Mouse (Mus musculus): Measurements from ENCODE around the gene Nsl1. TPM values are rescaled to one million over a fixed set of nuclear protein-coding genes. Genes with fewer than 3 reads are reported as not detected.

The Nsl1 gene
- polyA plus RNA-seq, 1 experiment = 0.49 TPM

DNA sequence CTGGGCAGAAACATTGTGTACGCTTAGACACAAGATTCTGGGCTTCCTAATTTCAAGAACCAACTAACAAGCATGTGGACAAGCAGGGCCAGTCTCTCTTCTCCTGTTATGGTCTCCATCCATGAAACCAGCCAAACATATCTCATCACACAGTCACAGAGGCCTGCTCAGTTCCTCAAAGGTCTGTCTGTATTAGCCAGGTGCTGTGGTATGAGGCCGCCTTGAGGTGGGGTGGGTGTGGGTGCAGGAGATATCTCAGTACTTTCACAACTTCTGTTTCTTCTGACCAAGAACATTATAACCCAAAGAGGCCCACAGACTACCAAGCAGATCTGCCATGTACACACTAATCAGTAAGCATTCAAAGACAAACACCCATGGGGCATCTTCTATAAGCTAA, 17.5 kb upstream of the Nsl1 start:
- no peak overlapping the region for H3K4me3 ChIP-seq (replicated peaks; ENCODE audit: extremely low read depth, low read depth, low read length)
- 98% methylated on average over 2 of the region's 2 CpGs for WGBS
- no peaks in the 10 kb centered on the region for H3K4me1 ChIP-seq (ENCODE audit: control insufficient read depth, insufficient read depth, low read length)
- TF ChIP-seq CTCF (IDR thresholded peaks at IDR 0.05; ENCODE audit: insufficient read depth, low read length) = no peak
- TF ChIP-seq POLR2A (IDR thresholded peaks at IDR 0.05; ENCODE audit: borderline replicate concordance, extremely low read depth, low read depth, low read length) = no peak
- no peak for DNase-seq

DNA sequence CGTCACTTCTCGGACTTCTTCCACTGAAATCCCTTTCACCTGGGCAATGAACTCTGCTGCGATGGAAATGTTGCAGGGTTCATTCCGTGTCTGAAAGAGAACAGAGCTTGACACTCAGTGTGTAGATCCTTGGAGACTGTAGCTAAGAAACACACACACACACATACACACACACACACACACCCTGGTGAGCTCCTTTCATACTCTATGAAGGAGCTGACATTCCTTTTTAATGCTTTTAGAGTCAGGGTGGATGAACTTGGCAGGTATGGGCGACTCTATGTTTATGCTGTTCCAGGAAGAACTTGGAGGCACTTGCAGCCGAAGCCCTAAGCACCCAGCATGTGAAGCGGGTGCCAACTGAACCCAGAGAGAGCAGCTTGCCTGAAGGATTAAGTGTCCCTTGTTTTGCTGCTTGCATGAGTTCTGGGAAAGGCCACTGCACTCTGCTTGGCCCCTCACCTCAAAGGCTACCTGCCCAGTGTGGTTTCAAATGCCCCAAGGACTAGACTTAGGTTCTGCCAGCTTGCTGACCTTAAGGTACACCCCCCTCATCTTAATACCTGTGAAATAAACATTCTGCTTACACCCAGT, 16.5 kb upstream of the Nsl1 start:
- Histone ChIP-seq H3K4me3 (replicated peaks; ENCODE audit: extremely low read depth, low read depth, low read length) (no peak overlapping the region), H3K4me1 (ENCODE audit: control insufficient read depth, insufficient read depth, low read length) (no peaks in the 10 kb centered on the region)
- DNase-seq = no peak
- TF ChIP-seq CTCF (IDR thresholded peaks at IDR 0.05; ENCODE audit: insufficient read depth, low read length) (no peak), POLR2A (IDR thresholded peaks at IDR 0.05; ENCODE audit: borderline replicate concordance, extremely low read depth, low read depth, low read length) (no peak)
- WGBS = 69% methylated on average over 7 of the region's 7 CpGs

DNA sequence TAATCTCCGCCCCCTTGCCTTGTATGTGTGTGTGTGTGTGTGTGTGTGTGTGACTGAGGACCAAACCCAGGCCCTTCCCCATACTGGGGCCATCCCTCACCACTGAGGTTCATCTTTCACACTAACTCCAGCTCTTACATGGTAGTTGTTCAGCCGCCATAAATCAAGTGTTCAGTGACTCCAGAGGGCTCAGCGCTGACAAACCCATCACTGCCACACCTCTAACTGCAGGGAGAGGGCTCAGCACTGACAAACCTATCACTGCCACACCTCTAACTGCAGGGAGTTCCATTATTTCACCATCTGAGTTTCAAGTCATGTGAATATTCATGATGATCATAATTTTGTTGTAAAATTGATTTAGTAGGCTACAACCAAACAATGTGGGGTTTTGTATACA, 9.3 kb upstream of the Nsl1 start:
- Histone ChIP-seq H3K4me3 (replicated peaks; ENCODE audit: extremely low read depth, low read depth, low read length) (no peak overlapping the region), H3K4me1 (ENCODE audit: control insufficient read depth, insufficient read depth, low read length) (no peaks in the 10 kb centered on the region)
- TF ChIP-seq POLR2A (IDR thresholded peaks at IDR 0.05; ENCODE audit: borderline replicate concordance, extremely low read depth, low read depth, low read length) (no peak), CTCF (IDR thresholded peaks at IDR 0.05; ENCODE audit: insufficient read depth, low read length) (no peak)
- no peak for DNase-seq
- WGBS = 72% methylated on average over 3 of the region's 3 CpGs

DNA sequence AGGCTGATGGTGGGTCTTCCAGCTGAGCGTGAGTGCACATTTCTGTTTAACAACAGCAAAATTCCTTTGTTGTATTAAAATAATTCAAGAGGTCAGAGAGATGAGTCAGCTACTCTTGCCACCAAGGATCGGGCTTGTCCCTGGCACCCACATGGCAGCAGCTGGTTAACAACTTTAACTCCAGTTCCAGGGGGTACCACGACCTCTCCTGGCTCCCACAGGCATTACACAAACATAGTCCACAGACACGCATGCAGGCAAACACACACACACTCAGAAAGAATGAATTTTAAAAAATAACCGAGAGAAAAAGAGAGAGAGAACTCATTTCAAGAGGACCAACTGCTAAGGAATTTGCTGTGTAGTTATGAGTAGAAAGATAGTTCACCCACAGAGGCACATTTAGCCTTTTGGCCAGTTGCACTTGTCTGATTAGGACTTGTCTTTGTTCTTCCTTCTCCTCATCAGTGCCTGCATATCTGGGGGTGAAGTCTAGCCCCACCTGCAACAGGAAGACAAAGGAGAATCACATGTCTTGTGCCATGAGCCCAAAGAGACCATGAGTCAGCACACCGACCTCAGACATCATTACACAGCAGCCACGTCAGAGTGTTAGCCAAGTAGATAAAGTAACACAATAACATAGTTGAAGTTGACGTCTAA, 7.8 kb upstream of the Nsl1 start:
- 0 out of 2 replicates have a peak, but pooled peaks have one; percentile 4 for TF ChIP-seq CTCF (IDR thresholded peaks at IDR 0.05; ENCODE audit: insufficient read depth, low read length)
- no peak for TF ChIP-seq POLR2A (IDR thresholded peaks at IDR 0.05; ENCODE audit: borderline replicate concordance, extremely low read depth, low read depth, low read length)
- no peak overlapping the region for H3K4me3 ChIP-seq (replicated peaks; ENCODE audit: extremely low read depth, low read depth, low read length)
- DNase-seq = no peak
- no peaks in the 10 kb centered on the region for H3K4me1 ChIP-seq (ENCODE audit: control insufficient read depth, insufficient read depth, low read length)
- 64% methylated on average over 8 of the region's 8 CpGs for WGBS

DNA sequence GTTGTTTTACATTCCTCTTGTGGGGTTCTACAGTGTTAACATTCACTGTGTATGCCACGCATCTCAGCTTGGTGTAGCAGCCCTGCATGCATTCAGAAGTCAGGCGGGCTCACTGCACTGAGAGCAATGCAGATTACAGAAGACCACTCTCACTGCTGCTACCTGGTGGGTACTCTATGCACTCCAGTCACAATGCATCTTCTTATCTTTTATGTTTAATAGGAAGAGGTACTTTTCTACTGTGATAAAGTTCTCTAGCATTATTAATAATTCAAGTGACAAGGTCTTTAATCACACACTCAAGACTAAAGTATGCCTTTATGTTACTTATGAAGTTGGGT, 7.3 kb upstream of the Nsl1 start:
- 61% methylated on average over 2 of the region's 2 CpGs for WGBS
- Histone ChIP-seq H3K4me1 (ENCODE audit: control insufficient read depth, insufficient read depth, low read length) (no peaks in the 10 kb centered on the region), H3K4me3 (replicated peaks; ENCODE audit: extremely low read depth, low read depth, low read length) (no peak overlapping the region)
- DNase-seq = no peak
- TF ChIP-seq CTCF (IDR thresholded peaks at IDR 0.05; ENCODE audit: insufficient read depth, low read length) = no peak
- no peak for TF ChIP-seq POLR2A (IDR thresholded peaks at IDR 0.05; ENCODE audit: borderline replicate concordance, extremely low read depth, low read depth, low read length)

DNA sequence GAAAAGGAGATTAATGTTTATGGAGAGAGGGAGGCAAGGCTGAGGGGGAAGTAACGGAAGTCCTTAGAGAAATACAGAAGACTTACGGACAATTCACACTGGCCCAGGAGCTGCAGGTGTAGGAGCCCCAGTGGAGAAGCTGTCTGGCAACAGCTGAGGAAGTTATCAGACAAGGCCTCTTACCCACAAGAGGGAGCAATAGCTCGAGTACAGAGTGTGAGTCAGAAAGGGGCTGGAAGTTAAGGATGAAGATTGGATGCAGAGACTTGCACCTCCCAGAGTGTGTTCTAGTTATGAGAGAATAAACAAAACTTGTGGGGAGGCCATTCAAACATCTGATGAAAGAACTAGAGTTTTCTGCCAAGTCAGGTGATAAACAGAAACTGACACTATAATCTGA, 5.4 kb upstream of the Nsl1 start:
- H3K4me1 ChIP-seq (ENCODE audit: control insufficient read depth, insufficient read depth, low read length) = no peaks in the 10 kb centered on the region
- H3K4me3 ChIP-seq (replicated peaks; ENCODE audit: extremely low read depth, low read depth, low read length) = no peak overlapping the region
- DNase-seq = no peak
- TF ChIP-seq POLR2A (IDR thresholded peaks at IDR 0.05; ENCODE audit: borderline replicate concordance, extremely low read depth, low read depth, low read length) (no peak), CTCF (IDR thresholded peaks at IDR 0.05; ENCODE audit: insufficient read depth, low read length) (no peak)
- WGBS = 67% methylated on average over 3 of the region's 3 CpGs

DNA sequence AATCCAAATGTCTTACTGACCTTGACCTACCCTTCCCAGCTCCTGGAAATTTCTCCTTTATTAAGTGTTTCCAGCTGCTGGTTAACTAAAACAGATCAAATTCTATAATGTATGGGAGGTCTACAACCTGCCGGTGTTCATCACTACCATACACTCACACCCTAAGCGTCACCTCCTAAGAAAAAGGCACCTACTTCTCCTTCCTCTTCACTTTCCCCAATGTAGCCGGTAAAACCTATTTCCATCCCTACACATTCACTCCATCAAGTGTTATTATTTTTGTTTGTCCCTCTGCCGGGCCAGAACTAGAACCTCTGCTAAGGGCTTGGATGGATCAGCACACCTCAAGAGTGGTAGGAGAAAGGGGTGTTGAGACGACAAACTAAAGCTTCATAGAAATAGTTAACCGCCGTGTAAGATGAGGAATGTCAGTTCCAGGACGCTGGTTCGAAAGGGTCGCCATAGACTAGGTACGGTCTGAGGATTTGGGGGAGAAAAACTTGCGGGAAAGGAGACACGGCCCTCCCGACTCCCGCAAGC, 501 bp upstream of the Nsl1 start:
- peak overlapping the region; percentile 83 for H3K4me3 ChIP-seq (replicated peaks; ENCODE audit: extremely low read depth, low read depth, low read length)
- WGBS = 4% methylated on average over 15 of the region's 15 CpGs
- TF ChIP-seq POLR2A (IDR thresholded peaks at IDR 0.05; ENCODE audit: borderline replicate concordance, extremely low read depth, low read depth, low read length) (no peak), CTCF (IDR thresholded peaks at IDR 0.05; ENCODE audit: insufficient read depth, low read length) (no peak)
- H3K4me1 ChIP-seq (ENCODE audit: control insufficient read depth, insufficient read depth, low read length) = no peaks in the 10 kb centered on the region
- DNase-seq = no peak

DNA sequence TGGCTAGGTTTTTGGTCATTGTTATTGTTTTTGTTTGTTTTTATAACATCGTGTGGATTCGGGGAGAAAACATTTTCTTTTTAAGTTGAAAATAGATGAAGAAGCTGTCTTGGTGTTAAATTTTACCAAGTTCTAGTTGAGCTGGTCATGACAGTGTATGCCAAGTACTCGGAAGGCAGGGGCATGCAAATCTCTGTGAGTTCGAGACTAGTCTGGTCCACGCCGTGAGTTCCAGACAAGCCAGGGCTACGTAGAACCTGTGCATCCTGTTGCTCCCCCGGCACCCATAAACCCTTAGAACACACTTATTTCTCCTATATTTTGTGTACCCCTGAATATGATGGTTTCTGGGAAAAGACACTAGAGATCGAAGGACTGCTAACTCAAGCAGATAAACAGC, 888 bp downstream of the Nsl1 start:
- 44% methylated on average over 9 of the region's 9 CpGs for WGBS
- Histone ChIP-seq H3K4me3 (replicated peaks; ENCODE audit: extremely low read depth, low read depth, low read length) (no peak overlapping the region), H3K4me1 (ENCODE audit: control insufficient read depth, insufficient read depth, low read length) (no peaks in the 10 kb centered on the region)
- DNase-seq = no peak
- TF ChIP-seq POLR2A (IDR thresholded peaks at IDR 0.05; ENCODE audit: borderline replicate concordance, extremely low read depth, low read depth, low read length) (no peak), CTCF (IDR thresholded peaks at IDR 0.05; ENCODE audit: insufficient read depth, low read length) (no peak)

DNA sequence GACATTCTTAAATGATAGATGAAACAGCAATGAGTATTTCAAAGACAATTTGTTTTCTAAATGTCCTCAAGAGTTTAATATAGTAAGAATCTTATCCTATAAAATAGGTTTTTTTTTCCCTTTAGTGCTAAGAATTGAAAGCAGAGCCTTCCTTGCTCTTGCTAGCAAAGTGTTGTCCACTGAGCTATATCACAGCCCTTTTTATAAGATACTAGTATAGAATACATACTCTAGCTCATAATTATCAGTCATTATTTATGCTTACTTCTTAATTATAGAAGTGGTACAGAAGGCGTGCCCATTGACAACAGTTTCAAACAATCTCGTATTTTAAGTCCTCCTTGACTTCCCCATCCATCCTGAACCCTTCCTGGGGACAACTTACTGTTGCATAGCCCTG, 1.7 kb downstream of the Nsl1 start:
- WGBS = 87% methylated on average over 2 of the region's 2 CpGs
- TF ChIP-seq CTCF (IDR thresholded peaks at IDR 0.05; ENCODE audit: insufficient read depth, low read length) (no peak), POLR2A (IDR thresholded peaks at IDR 0.05; ENCODE audit: borderline replicate concordance, extremely low read depth, low read depth, low read length) (no peak)
- DNase-seq = no peak
- H3K4me1 ChIP-seq (ENCODE audit: control insufficient read depth, insufficient read depth, low read length) = no peaks in the 10 kb centered on the region
- H3K4me3 ChIP-seq (replicated peaks; ENCODE audit: extremely low read depth, low read depth, low read length) = no peak overlapping the region

DNA sequence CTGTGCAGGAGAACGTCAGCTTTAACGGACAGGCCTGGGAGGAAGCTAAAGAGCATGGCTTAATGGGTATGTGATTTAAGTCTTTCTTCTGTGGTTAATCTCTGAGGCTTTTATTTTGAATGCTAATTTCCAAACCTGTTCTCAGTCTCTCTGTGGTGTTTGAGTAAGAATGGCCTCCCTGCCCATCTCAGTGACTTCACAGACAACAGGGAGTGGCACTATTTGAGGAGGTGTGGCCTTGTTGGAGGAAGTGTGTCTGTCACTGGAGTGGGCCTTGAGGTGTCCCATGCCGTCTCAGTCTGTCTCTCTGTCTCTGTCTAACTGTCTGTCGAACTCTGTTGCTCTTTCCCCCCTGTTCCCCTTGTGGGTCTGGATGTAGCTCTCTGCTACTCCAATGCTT, 2.4 kb downstream of the Nsl1 start:
- Histone ChIP-seq H3K4me3 (replicated peaks; ENCODE audit: extremely low read depth, low read depth, low read length) (no peak overlapping the region), H3K4me1 (ENCODE audit: control insufficient read depth, insufficient read depth, low read length) (no peaks in the 10 kb centered on the region)
- no peak for DNase-seq
- TF ChIP-seq CTCF (IDR thresholded peaks at IDR 0.05; ENCODE audit: insufficient read depth, low read length) (no peak), POLR2A (IDR thresholded peaks at IDR 0.05; ENCODE audit: borderline replicate concordance, extremely low read depth, low read depth, low read length) (no peak)
- 77% methylated on average over 4 of the region's 4 CpGs for WGBS
